Mouse (Mus musculus) small intestine, adult 2 months (tissue): ENCODE data around the gene Slc38a3.

ENCODE experiments used
- CTCF ChIP-seq: fragments of 200-500 bp; IDR thresholded peaks from 2 replicates; pipeline ENCODE4 v1.5.1; 2012; ENCODE audit warnings: low read depth, mild to moderate bottlenecking, control low read depth, inconsistent platforms, low read length, moderate library complexity, mixed read lengths; ENCODE audit not compliant: insufficient replicate concordance, insufficient read length; ENCODE audit errors: extremely low read depth
- POLR2A ChIP-seq: fragments of 200-500 bp; IDR thresholded peaks from 2 replicates; pipeline ENCODE4 v1.6.1; 2012; ENCODE audit warnings: low read depth, mild to moderate bottlenecking, control low read depth, inconsistent platforms, low read length, moderate library complexity

DNA sequence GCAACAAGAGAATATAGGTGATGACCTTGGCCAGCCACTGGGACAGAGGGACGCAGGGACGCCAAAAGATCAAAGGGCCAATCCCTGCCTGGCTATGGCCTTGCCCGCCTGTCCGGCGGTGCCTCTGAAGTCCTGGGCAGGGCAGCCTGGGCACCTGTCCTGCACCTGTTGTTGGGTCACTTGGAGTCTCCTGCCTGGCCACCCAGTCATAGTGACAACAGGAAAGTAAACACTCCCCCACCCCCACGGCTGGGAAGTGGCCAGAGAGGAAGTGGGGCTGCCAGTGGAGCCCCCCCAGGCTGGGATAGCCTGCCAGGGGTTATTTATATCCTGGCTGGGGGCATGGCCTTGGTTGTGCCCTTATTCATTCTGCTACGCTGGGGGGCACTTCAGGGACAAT lies 25.3 kb upstream of the Slc38a3 start:
- TF ChIP-seq CTCF: no peak
- no peak for TF ChIP-seq POLR2A
